Mouse (Mus musculus): ENCODE measurements around the gene Tns1.

GRCm38 (mm10) chr1:73924871-73925610, 199.2 kb downstream of the Tns1 start:
- TF ChIP-seq GATA1 (IDR thresholded peaks at IDR 0.05; ENCODE audit: borderline replicate concordance, low read length) = no peak
- TF ChIP-seq FLI1 (IDR thresholded peaks at IDR 0.05; ENCODE audit: low read length) = no peak

Measured in megakaryocyte, embryonic 14.5 days (primary cell).